Comparison of ENCODE assay signal across 25 mouse cellular contexts in genomic region chrX:157310331-157310730, GRCm38 (mm10).
DNase-seq lines count a peak whose midpoint lies in the region; TF ChIP-seq lines count a peak whose summit lies in the region.
"Had no signal": no experiment of that assay in that cellular context is flagged by ENCODE, and none has a peak within 500 bp of the region (broad histone marks: within the 10 kb centered on the region; RNA-seq: fewer than 3 reads in every experiment).

No protein-coding gene starts in this region.

- intact Hi-C loops in left cerebral cortex, postnatal 4 days (cut with DNase I), result no loop called here
- intact Hi-C loops in left cerebral cortex, postnatal 14 days (cut with DNase I), result no loop called here
- intact Hi-C loops in gastrocnemius, postnatal 36 days (cut with DNase I), result loop anchor here (10.0 kb wide), 1 partner anchor 144 kb away; no protein-coding TSS in a partner anchor

- peak overlapping the region; percentile 75; the same call in 1 of the 2 replicates for H3K27ac ChIP-seq in cerebellum, adult 2 months (ENCODE audit: insufficient read depth, low read length)
- H3K27ac ChIP-seq: heart, embryonic 13.5 days; kidney, postnatal 0 days; limb, embryonic 13.5 days; lung, embryonic 15.5 days; midbrain, embryonic 12.5 days; neural tube, embryonic 15.5 days; stomach, postnatal 0 days had no signal

- peak; percentile 53 for DNase-seq in left cerebral cortex, postnatal 4 days
- no peak for DNase-seq in left cerebral cortex, postnatal 14 days (ENCODE audit: low spot score in 2 of 2)
- DNase-seq in brain, embryonic 14.5 days (ENCODE audit: low read depth), result peak; percentile 39
- peak; percentile 73 to 86 for DNase-seq in cerebellum, adult 2 months
- peak; percentile 52 to 62 for DNase-seq in cerebellum, postnatal 14 days
- DNase-seq in lung, postnatal 10 days, result no peak
- DNase-seq in left cerebral cortex, adult 9 months (ENCODE audit: low spot score in 2 of 2), result no peak
- DNase-seq in gastrocnemius, postnatal 36 days, result no peak
- DNase-seq: adrenal gland, adult 8-10 months; heart, postnatal 10 days; kidney, adult 8-10 months; kidney, postnatal 4 days; layer of hippocampus, postnatal 36 days; lung, postnatal 36 days; right cerebral cortex, adult 18-20 months; thymus, adult 18-20 months; thymus, postnatal 36 days had no signal

- H3K4me3 ChIP-seq in cerebellum, adult 2 months (replicated peaks; ENCODE audit: insufficient read depth, low read depth, low read length), result no peak overlapping the region
- H3K4me3 ChIP-seq: erythroblast, embryonic 14.5 days; heart, embryonic 13.5 days; limb, embryonic 13.5 days; lung, embryonic 15.5 days; midbrain, embryonic 12.5 days; neural tube, embryonic 15.5 days had no signal

- TF ChIP-seq CTCF in brain, embryonic 14.5 days (IDR thresholded peaks at IDR 0.05; ENCODE audit: borderline replicate concordance, extremely low read depth, insufficient read depth, insufficient read length), result no peak
- no peak for TF ChIP-seq CTCF in cerebellum, adult 2 months (IDR thresholded peaks at IDR 0.05; ENCODE audit: borderline replicate concordance, insufficient read depth, low read depth, low read length)

- WGBS in cerebellum, adult 2 months, result 18% methylated on average over 3 of the region's 3 CpGs

- no peaks in the 10 kb centered on the region; the same call in 1 of the 2 replicates for H3K27me3 ChIP-seq in cerebellum, adult 2 months (ENCODE audit: control insufficient read depth, insufficient read depth, low read length)
- H3K27me3 ChIP-seq: heart, embryonic 13.5 days; lung, embryonic 15.5 days; neural tube, embryonic 15.5 days had no signal

- H3K4me1 ChIP-seq in cerebellum, adult 2 months (ENCODE audit: control insufficient read depth, insufficient read depth, low read length), result peaks cover 10% of the 10 kb centered on the region
- H3K4me1 ChIP-seq: heart, embryonic 13.5 days; limb, embryonic 13.5 days; lung, embryonic 15.5 days had no signal

- TF ChIP-seq POLR2A in brain, embryonic 14.5 days (IDR thresholded peaks at IDR 0.05; ENCODE audit: borderline replicate concordance, extremely low read depth, insufficient read depth, insufficient read length, poor library complexity, severe bottlenecking), result no peak
- no peak for TF ChIP-seq POLR2A in cerebellum, adult 2 months (IDR thresholded peaks at IDR 0.05; ENCODE audit: borderline replicate concordance, insufficient read depth, low read length)

Comparison
In these comparisons a context has a peak if more than half of its experiments do, and no peak if none do; other contexts are left out.
1. DNase-seq: peak in left cerebral cortex, postnatal 4 days (single experiment), brain, embryonic 14.5 days (single experiment), cerebellum, adult 2 months (2 of 2) and cerebellum, postnatal 14 days (2 of 2); none in left cerebral cortex, postnatal 14 days (0 of 2), lung, postnatal 10 days (single experiment), left cerebral cortex, adult 9 months (0 of 2) and gastrocnemius, postnatal 36 days (0 of 2).